Mouse (Mus musculus) thymus, postnatal 0 days (tissue): ENCODE results near the gene Nr2c2ap. TPM values are rescaled to one million over a fixed set of nuclear protein-coding genes. Genes with fewer than 3 reads are reported as not detected.

Experiments used
- DNase-seq: peaks from one replicate; pipeline ENCODE4 v3.0.0-alpha.2; 2015; ENCODE audit warnings: low spot score
- polyA plus RNA-seq: library from polyadenylated mRNA; unstranded; fragments of >200 nt; fragmentation: Nextera tagmentation; extraction: Ambion mirVana; gene quantifications from 2 replicates; pipeline ENCODE4 v1.2.1, GENCODE M21; 2015

The Nr2c2ap gene
- polyA plus RNA-seq = 51.9 and 60.6 TPM in 2 replicates

- peak; percentile 91 for DNase-seq
Observed at GRCm38 (mm10) chr8:70131166-70131883, at the start of gene Nr2c2ap. Gene Nr2c2ap (plus strand): TSS chr8:70131333.

- no peak for DNase-seq
Observed at GRCm38 (mm10) chr8:70081976-70082375, 49.2 kb upstream of the Nr2c2ap start.

GRCm38 (mm10) chr8:70083285-70083684 lies 47.8 kb upstream of the Nr2c2ap start, which contains the start of gene Hapln4:
Gene Hapln4 (plus strand): TSS chr8:70083457.
- DNase-seq = no peak

GRCm38 (mm10) chr8:70084191-70085065 lies 46.7 kb upstream of the Nr2c2ap start:
- no peak for DNase-seq

- DNase-seq = no peak
Observed at GRCm38 (mm10) chr8:70086151-70086550, 45.0 kb upstream of the Nr2c2ap start.

- DNase-seq = no peak
Observed at GRCm38 (mm10) chr8:70087237-70087636, 43.9 kb upstream of the Nr2c2ap start.

GRCm38 (mm10) chr8:70087836-70088650 lies 43.1 kb upstream of the Nr2c2ap start:
- peak; percentile 19 for DNase-seq

- no peak for DNase-seq
Observed at GRCm38 (mm10) chr8:70089296-70089960, 41.7 kb upstream of the Nr2c2ap start.

- no peak for DNase-seq
Observed at GRCm38 (mm10) chr8:70092786-70093185, 38.3 kb upstream of the Nr2c2ap start.

GRCm38 (mm10) chr8:70099276-70099675 lies 31.9 kb upstream of the Nr2c2ap start:
- DNase-seq = no peak

GRCm38 (mm10) chr8:70100241-70100640 lies 30.9 kb upstream of the Nr2c2ap start:
- DNase-seq = no peak

GRCm38 (mm10) chr8:70104506-70104905 lies 26.6 kb upstream of the Nr2c2ap start:
- DNase-seq = peak; percentile 65

- DNase-seq = no peak
Observed at GRCm38 (mm10) chr8:70104922-70105321, 26.2 kb upstream of the Nr2c2ap start.

GRCm38 (mm10) chr8:70110451-70110850 lies 20.7 kb upstream of the Nr2c2ap start:
- DNase-seq = no peak

GRCm38 (mm10) chr8:70111192-70111795 lies 19.8 kb upstream of the Nr2c2ap start:
- DNase-seq = no peak

- DNase-seq = no peak
Observed at GRCm38 (mm10) chr8:70112401-70113016, 18.6 kb upstream of the Nr2c2ap start.

- no peak for DNase-seq
Observed at GRCm38 (mm10) chr8:70114488-70114887, 16.6 kb upstream of the Nr2c2ap start.

GRCm38 (mm10) chr8:70114892-70115291 lies 16.2 kb upstream of the Nr2c2ap start:
- no peak for DNase-seq

- peak; percentile 43 for DNase-seq
Observed at GRCm38 (mm10) chr8:70117611-70118010, 13.5 kb upstream of the Nr2c2ap start.
